Mouse (Mus musculus) myocyte (in vitro differentiated cells): ENCODE results near the gene Gpbar1. TPM values are rescaled to one million over a fixed set of nuclear protein-coding genes. Genes with fewer than 3 reads are reported as not detected.

ENCODE experiments used
- H3K27me3 ChIP-seq: one replicate; pipeline ENCODE4 v1.6.1; 2011; ENCODE audit not compliant: control insufficient read depth, insufficient read depth, insufficient read length
- H3K36me3 ChIP-seq: one replicate; pipeline ENCODE4 v1.6.1; 2011; ENCODE audit not compliant: control insufficient read depth, insufficient read depth
- H3K4me2 ChIP-seq: one replicate; pipeline ENCODE4 v1.6.1; 2011; ENCODE audit warnings: low read depth, control low read depth
- H3K4me3 ChIP-seq: one replicate; pipeline ENCODE4 v1.5.1; 2011; ENCODE audit warnings: mild to moderate bottlenecking, control low read depth, moderate library complexity
- H3K79me2 ChIP-seq: one replicate; pipeline ENCODE4 v1.6.1; 2011; ENCODE audit not compliant: control insufficient read depth, insufficient read depth
- H3ac ChIP-seq: one replicate; pipeline ENCODE4 v1.6.1; 2011; ENCODE audit not compliant: control insufficient read depth, insufficient read length
- CEBPB ChIP-seq: IDR thresholded peaks from 2 replicates; pipeline ENCODE4 v1.6.1; 2011; ENCODE audit warnings: mild to moderate bottlenecking, moderate library complexity; ENCODE audit not compliant: poor library complexity, insufficient read depth, severe bottlenecking
- E2F4 ChIP-seq: IDR thresholded peaks from one replicate; pipeline ENCODE4 v1.6.1; 2011; ENCODE audit warnings: mild to moderate bottlenecking, control low read depth, moderate library complexity; ENCODE audit not compliant: insufficient read depth
- MAX ChIP-seq: IDR thresholded peaks from one replicate; pipeline ENCODE4 v1.6.1; 2011; ENCODE audit warnings: low read depth, mild to moderate bottlenecking, control low read depth
- MYOD1 ChIP-seq, 3 experiments: IDR thresholded peaks; one replicate each; pipeline ENCODE4 v1.6.1; 2011; ENCODE audit warnings: control low read depth in 2 of 3, low read depth in 2 of 3, mild to moderate bottlenecking in 2 of 3, moderate library complexity in 1 of 3; ENCODE audit not compliant: insufficient read length in 2 of 3, control insufficient read depth in 1 of 3
- MYOG ChIP-seq, 3 experiments: IDR thresholded peaks; one replicate each; pipeline ENCODE4 v1.6.1; 2011; ENCODE audit warnings: control low read depth in 2 of 3, low read depth in 2 of 3, mild to moderate bottlenecking in 2 of 3; ENCODE audit not compliant: insufficient read length in 2 of 3, control insufficient read depth in 1 of 3, insufficient read depth in 1 of 3
- POLR2A ChIP-seq: IDR thresholded peaks from one replicate; pipeline ENCODE4 v1.6.1; 2011; ENCODE audit warnings: low read depth, mild to moderate bottlenecking, control low read depth, moderate library complexity; ENCODE audit not compliant: insufficient read length
- POLR2AphosphoS2 ChIP-seq: IDR thresholded peaks from one replicate; pipeline ENCODE4 v1.6.1; 2011; ENCODE audit warnings: low read depth, control low read depth; ENCODE audit not compliant: insufficient read length
- REST ChIP-seq: IDR thresholded peaks from one replicate; pipeline ENCODE4 v1.6.1; 2011; ENCODE audit warnings: mild to moderate bottlenecking, control low read depth, moderate library complexity; ENCODE audit not compliant: insufficient read depth, insufficient read length
- SRF ChIP-seq: IDR thresholded peaks from one replicate; pipeline ENCODE4 v1.6.1; 2011; ENCODE audit warnings: low read depth; ENCODE audit not compliant: control insufficient read depth, insufficient read length
- TCF12 ChIP-seq: IDR thresholded peaks from one replicate; pipeline ENCODE4 v1.6.1; 2011; ENCODE audit warnings: mild to moderate bottlenecking, control low read depth; ENCODE audit not compliant: poor library complexity, insufficient read depth, severe bottlenecking
- TCF3 ChIP-seq: IDR thresholded peaks from one replicate; pipeline ENCODE4 v1.6.1; 2011; ENCODE audit warnings: low read depth, control low read depth; ENCODE audit not compliant: insufficient read length
- USF1 ChIP-seq: IDR thresholded peaks from one replicate; pipeline ENCODE4 v1.6.1; 2011; ENCODE audit warnings: low read depth, mild to moderate bottlenecking, control low read depth, moderate library complexity
- polyA plus RNA-seq: library from polyadenylated mRNA; unstranded; fragments of >200 nt; fragmentation: generic; extraction: Trizol; gene quantifications from one replicate; pipeline ENCODE4 v1.2.1, GENCODE M21; 2012; ENCODE audit warnings: missing spikeins

Gpbar1 gene
- polyA plus RNA-seq, 1 experiment: 0.14 TPM

GRCm38 (mm10) chr1:74298157-74298750, 19.9 kb downstream of the Gpbar1 start:
- TF ChIP-seq MAX (no peak), TCF12 (no peak), CEBPB (no peak), REST (no peak), SRF (no peak), E2F4 (no peak), MYOD1 (IDR thresholded peaks at IDR 0.05; ENCODE audit: control insufficient read depth in 1 of 3, insufficient read length in 2 of 3, low read depth in 2 of 3) (no peak), POLR2A (no peak), MYOG (IDR thresholded peaks at IDR 0.05; ENCODE audit: control insufficient read depth in 1 of 3, insufficient read depth in 1 of 3, insufficient read length in 2 of 3, low read depth in 2 of 3) (no peak), USF1 (no peak), TCF3 (no peak)
- no peaks in the 10 kb centered on the region for H3K27me3 ChIP-seq
- peak overlapping the region; percentile 85 for H3K4me2 ChIP-seq
- peaks cover 8% of the 10 kb centered on the region for H3K36me3 ChIP-seq
- no peak overlapping the region for H3K4me3 ChIP-seq
- no peak overlapping the region for H3ac ChIP-seq
- peaks cover 65% of the 10 kb centered on the region for H3K79me2 ChIP-seq

GRCm38 (mm10) chr1:74298996-74299395, 20.6 kb downstream of the Gpbar1 start:
- no peak overlapping the region for H3ac ChIP-seq
- TF ChIP-seq POLR2AphosphoS2 (peak; percentile 72), USF1 (no peak), POLR2A (peak; percentile 47)
- peaks cover 62% of the 10 kb centered on the region for H3K79me2 ChIP-seq
- H3K36me3 ChIP-seq: peaks cover under 1% of the 10 kb centered on the region
- peak overlapping the region; percentile 85 for H3K4me2 ChIP-seq
- no peaks in the 10 kb centered on the region for H3K27me3 ChIP-seq
- H3K4me3 ChIP-seq: peak overlapping the region; percentile 2

GRCm38 (mm10) chr1:74300347-74301110, 22.2 kb downstream of the Gpbar1 start:
- no peak overlapping the region for H3K4me3 ChIP-seq
- H3K79me2 ChIP-seq: peaks cover 61% of the 10 kb centered on the region
- H3K27me3 ChIP-seq: no peaks in the 10 kb centered on the region
- peak overlapping the region; percentile 97 for H3K4me2 ChIP-seq
- H3ac ChIP-seq: no peak overlapping the region
- TF ChIP-seq E2F4 (no peak), POLR2AphosphoS2 (no peak), POLR2A (no peak), CEBPB (no peak), MYOG (IDR thresholded peaks at IDR 0.05; ENCODE audit: control insufficient read depth in 1 of 3, insufficient read depth in 1 of 3, insufficient read length in 2 of 3, low read depth in 2 of 3) (no peak), MAX (no peak), TCF12 (no peak), SRF (no peak), TCF3 (no peak), USF1 (no peak), MYOD1 (IDR thresholded peaks at IDR 0.05; ENCODE audit: control insufficient read depth in 1 of 3, insufficient read length in 2 of 3, low read depth in 2 of 3) (no peak), REST (no peak)
- H3K36me3 ChIP-seq: no peaks in the 10 kb centered on the region

- peak overlapping the region; percentile 97 for H3K4me2 ChIP-seq
- no peak for TF ChIP-seq MYOD1 (IDR thresholded peaks at IDR 0.05; ENCODE audit: control insufficient read depth in 1 of 3, insufficient read length in 2 of 3, low read depth in 2 of 3)
- no peak for TF ChIP-seq TCF12
- no peak for TF ChIP-seq REST
- peak overlapping the region; percentile 84 for H3K4me3 ChIP-seq
- no peak overlapping the region for H3ac ChIP-seq
- peaks cover 61% of the 10 kb centered on the region for H3K79me2 ChIP-seq
- H3K27me3 ChIP-seq: no peaks in the 10 kb centered on the region
- H3K36me3 ChIP-seq: no peaks in the 10 kb centered on the region
Measured at GRCm38 (mm10) chr1:74302229-74302628, 23.9 kb downstream of the Gpbar1 start.

- H3ac ChIP-seq: peak overlapping the region; percentile 55
- peaks cover 59% of the 10 kb centered on the region for H3K79me2 ChIP-seq
- no peaks in the 10 kb centered on the region for H3K36me3 ChIP-seq
- H3K27me3 ChIP-seq: no peaks in the 10 kb centered on the region
- H3K4me2 ChIP-seq: peak overlapping the region; percentile 97
- TF ChIP-seq REST (no peak), TCF3 (no peak), POLR2AphosphoS2 (no peak), MYOG (IDR thresholded peaks at IDR 0.05; ENCODE audit: control insufficient read depth in 1 of 3, insufficient read depth in 1 of 3, insufficient read length in 2 of 3, low read depth in 2 of 3) (no peak), POLR2A (peak; percentile 9), TCF12 (no peak), MYOD1 (IDR thresholded peaks at IDR 0.05; ENCODE audit: control insufficient read depth in 1 of 3, insufficient read length in 2 of 3, low read depth in 2 of 3) (no peak)
- H3K4me3 ChIP-seq: peak overlapping the region; percentile 84
Measured at GRCm38 (mm10) chr1:74302835-74303234, 24.5 kb downstream of the Gpbar1 start.
